Mouse (Mus musculus) spleen, adult 2 months (tissue): ENCODE results near the gene Khdc4. TPM values are rescaled to one million over a fixed set of nuclear protein-coding genes. Genes with fewer than 3 reads are reported as not detected.

Experiments used
- DNase-seq, 2 experiments: peaks; one replicate each; pipeline versions ENCODE4 v3.0.0 to v3.0.0-alpha.2; 2012 to 2021; ENCODE audit warnings: low spot score in 2 of 2, low read depth in 1 of 2
- H3K27ac ChIP-seq: fragments of 200-500 bp; 2 replicates; pipeline ENCODE4 v1.5.1; 2012; ENCODE audit warnings: low read length, inconsistent platforms; ENCODE audit not compliant: insufficient read depth
- H3K27me3 ChIP-seq: fragments of 200-500 bp; 2 replicates; pipeline ENCODE4 v1.6.1; 2012; ENCODE audit warnings: mild to moderate bottlenecking, moderate library complexity, low read length, inconsistent platforms; ENCODE audit not compliant: control insufficient read depth, insufficient read depth
- H3K36me3 ChIP-seq: fragments of 200-500 bp; 2 replicates; pipeline ENCODE4 v1.6.1; 2012; ENCODE audit warnings: mild to moderate bottlenecking, low read length, inconsistent platforms; ENCODE audit not compliant: control insufficient read depth, insufficient read depth
- H3K4me1 ChIP-seq: fragments of 200-500 bp; 2 replicates; pipeline ENCODE4 v1.6.1; 2011; ENCODE audit warnings: inconsistent platforms; ENCODE audit not compliant: control insufficient read depth, insufficient read depth, insufficient read length
- H3K4me3 ChIP-seq: fragments of 200-500 bp; 2 replicates; pipeline ENCODE4 v1.5.1; 2011; ENCODE audit warnings: mild to moderate bottlenecking, inconsistent platforms; ENCODE audit not compliant: insufficient read depth, insufficient read length; ENCODE audit errors: extremely low read depth
- CTCF ChIP-seq: fragments of 200-500 bp; IDR thresholded peaks from 2 replicates; pipeline ENCODE4 v1.5.1; 2011; ENCODE audit warnings: mild to moderate bottlenecking, inconsistent platforms; ENCODE audit not compliant: insufficient read depth, insufficient read length, insufficient replicate concordance; ENCODE audit errors: extremely low read depth
- POLR2A ChIP-seq: fragments of 200-500 bp; IDR thresholded peaks from 2 replicates; pipeline ENCODE4 v1.6.1; 2011; ENCODE audit warnings: low read depth, low read length, inconsistent platforms
- WGBS: fragments of 180-500 bp; shearing (Covaris S2); methylation state at CpG from one replicate; pipeline ENCODE4 v1.1.7; 2018; 5-methylcytosine and 5-hydroxymethylcytosine counted together
- polyA plus RNA-seq: library from polyadenylated mRNA; depleted of rRNA; stranded (reverse); fragments of >200 nt; gene quantifications from 2 replicates; pipeline ENCODE4 v1.2.3, GENCODE M21; 2012

The Khdc4 gene
- polyA plus RNA-seq, 1 experiment, result 36.0 TPM

GRCm38 (mm10) chr3:88658441-88659127, 27.0 kb upstream of the Khdc4 start:
- DNase-seq, result no peak
- H3K27ac ChIP-seq, result no peak overlapping the region
- H3K4me1 ChIP-seq, result no peaks in the 10 kb centered on the region; the same call in 1 of the 2 replicates
- H3K36me3 ChIP-seq, result no peaks in the 10 kb centered on the region
- no peak overlapping the region for H3K4me3 ChIP-seq
- no peaks in the 10 kb centered on the region for H3K27me3 ChIP-seq
- TF ChIP-seq POLR2A, result no peak
- TF ChIP-seq CTCF, result no peak
- 81% methylated on average over 5 of the region's 5 CpGs for whole genome bisulfite sequencing

DNA sequence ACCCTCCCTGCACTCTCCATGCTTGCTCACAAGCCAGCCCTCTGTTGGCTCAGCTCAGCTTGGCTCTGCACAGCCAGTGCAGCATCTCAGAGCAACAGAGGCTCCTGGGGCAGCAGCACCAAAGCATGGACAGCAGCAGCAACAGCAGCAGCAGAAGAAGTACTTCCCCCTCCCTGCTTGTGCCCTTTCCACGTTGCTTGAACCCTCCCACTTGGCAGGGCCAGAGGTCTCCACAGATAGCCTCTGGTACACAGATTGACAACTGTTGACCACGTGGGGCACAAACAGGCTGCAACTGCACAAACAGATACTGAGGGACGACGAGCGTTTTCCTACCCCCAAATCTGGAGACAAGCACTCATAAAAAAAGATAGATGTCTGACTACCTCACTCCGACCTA, 25.8 kb upstream of the Khdc4 start:
- TF ChIP-seq CTCF (no peak), POLR2A (no peak)

GRCm38 (mm10) chr3:88664095-88664494, 21.5 kb upstream of the Khdc4 start:
- H3K27me3 ChIP-seq, result no peaks in the 10 kb centered on the region
- 8% methylated on average over 4 of the region's 4 CpGs for WGBS
- no peaks in the 10 kb centered on the region for H3K36me3 ChIP-seq
- DNase-seq, result peak in 1 of 2 experiments; percentile 29
- peaks cover 6% of the 10 kb centered on the region for H3K4me1 ChIP-seq
- H3K4me3 ChIP-seq, result no peak overlapping the region
- H3K27ac ChIP-seq, result no peak overlapping the region
- TF ChIP-seq POLR2A, result no peak
- no peak for TF ChIP-seq CTCF

More for the DNA sequence above, 25.8 kb upstream of the Khdc4 start:
- DNase-seq, result no peak
- H3K4me3 ChIP-seq, result no peak overlapping the region
- H3K36me3 ChIP-seq, result no peaks in the 10 kb centered on the region
- 45% methylated on average over 6 of the region's 6 CpGs for WGBS
- peaks cover 6% of the 10 kb centered on the region for H3K4me1 ChIP-seq
- H3K27me3 ChIP-seq, result no peaks in the 10 kb centered on the region
- no peak overlapping the region for H3K27ac ChIP-seq

DNA sequence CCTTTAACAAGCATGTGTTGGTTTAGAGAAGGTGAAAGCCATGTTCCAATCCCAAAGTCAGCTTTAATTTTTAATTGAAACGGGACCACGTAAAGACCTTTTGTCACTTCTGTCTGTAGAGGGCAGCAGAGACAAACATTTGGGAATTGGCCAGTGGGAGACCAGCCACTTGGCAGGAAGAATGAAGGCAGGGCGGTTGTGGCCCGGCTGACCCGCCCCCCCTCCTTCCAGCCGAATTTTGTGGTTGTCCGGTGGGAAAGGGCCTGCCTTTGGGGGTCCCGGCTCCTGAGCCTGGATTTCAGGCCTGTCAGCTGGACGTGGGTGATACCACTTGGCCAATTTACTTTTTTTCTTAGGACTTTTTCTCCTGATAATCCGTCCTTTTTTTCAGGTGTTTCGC, 8.2 kb upstream of the Khdc4 start:
- Histone ChIP-seq H3K4me1 (no peaks in the 10 kb centered on the region), H3K27ac (no peak overlapping the region), H3K27me3 (no peaks in the 10 kb centered on the region), H3K4me3 (no peak overlapping the region), H3K36me3 (no peaks in the 10 kb centered on the region)
- WGBS, result 7% methylated on average over 11 of the region's 11 CpGs
- DNase-seq, result peak; percentile 52 to 56
- TF ChIP-seq CTCF (peak; percentile 71; the same call in 1 of the 2 replicates), POLR2A (no peak)

GRCm38 (mm10) chr3:88683814-88684213, 1.8 kb upstream of the Khdc4 start:
- H3K27ac ChIP-seq, result no peak overlapping the region
- no peak for DNase-seq
- TF ChIP-seq POLR2A, result no peak
- no peak for TF ChIP-seq CTCF
- no peak overlapping the region for H3K4me3 ChIP-seq
- H3K4me1 ChIP-seq, result peaks cover 8% of the 10 kb centered on the region; the same call in 1 of the 2 replicates
- no peaks in the 10 kb centered on the region for H3K27me3 ChIP-seq
- no peaks in the 10 kb centered on the region; the same call in none of the 2 replicates for H3K36me3 ChIP-seq
- WGBS, result 90% methylated on average over 2 of the region's 2 CpGs

DNA sequence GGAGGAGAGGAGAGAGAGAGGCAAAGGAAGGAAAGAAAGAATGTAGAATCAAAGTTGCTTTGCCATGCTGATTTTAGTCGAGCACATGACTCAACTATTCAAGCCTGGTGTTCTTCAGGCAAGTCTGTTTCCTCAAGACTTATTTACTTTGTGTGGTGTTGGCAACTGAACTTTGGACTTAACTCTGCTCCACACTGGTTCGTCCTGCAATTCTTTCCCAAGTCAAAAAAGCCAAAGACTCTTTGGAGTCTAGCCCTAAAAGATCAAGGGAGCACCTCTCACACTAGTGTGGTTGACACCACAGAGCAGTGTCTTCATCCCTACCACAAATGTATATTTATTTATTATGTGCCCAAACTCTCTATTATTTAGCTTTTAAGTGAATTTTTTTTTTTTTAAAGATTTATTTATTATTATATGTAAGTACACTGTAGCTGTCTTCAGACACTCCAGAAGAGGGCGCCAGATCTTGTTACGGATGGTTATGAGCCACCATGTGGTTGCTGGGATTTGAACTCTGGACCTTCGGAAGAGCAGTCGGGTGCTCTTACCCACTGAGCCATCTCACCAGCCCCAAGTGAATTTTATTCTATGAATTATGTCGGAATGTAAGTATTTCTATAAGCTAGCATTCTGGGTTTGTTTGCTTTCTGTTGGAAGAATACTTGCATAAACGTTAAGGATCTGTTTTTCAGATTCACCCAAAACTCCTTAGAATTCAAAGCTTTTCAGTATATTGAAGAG, 1.2 kb upstream of the Khdc4 start:
- no peak for DNase-seq
- no peaks in the 10 kb centered on the region for H3K27me3 ChIP-seq
- H3K4me1 ChIP-seq, result peaks cover 8% of the 10 kb centered on the region; the same call in 1 of the 2 replicates
- peak overlapping the region; percentile 87; the same call in 1 of the 2 replicates for H3K4me3 ChIP-seq
- WGBS, result 52% methylated on average over 8 of the region's 8 CpGs
- peak overlapping the region; percentile 96; the same call in 1 of the 2 replicates for H3K27ac ChIP-seq
- peaks cover 3% of the 10 kb centered on the region for H3K36me3 ChIP-seq
- TF ChIP-seq CTCF, result no peak
